Mouse (Mus musculus) heart, embryonic 13.5 days (tissue): ENCODE measurements around the gene Ash1l. TPM values are rescaled to one million over a fixed set of nuclear protein-coding genes. Genes with fewer than 3 reads are reported as not detected.
A peak's percentile ranks its signal among the peaks of the same experiment; 100 is the strongest.
"Not testable (repeated sequence)": the region's sequence is repeated elsewhere in the genome, so short reads cannot be mapped to it uniquely, and the experiment has no call there.

ENCODE experiments used
- ATAC-seq: fragments of 200-750 bp; cut with Nextera tagmentation; 2 replicates; pipeline ENCODE4 v1.8.0; 2017; ENCODE audit warnings: moderate TSS enrichment; ENCODE audit not compliant: insufficient number of reproducible peaks, low FRiP score, low TSS enrichment; ENCODE audit errors: extremely low read depth
- H3K27ac ChIP-seq: fragments of 300-500 bp; sonication (generic); replicated peaks from 2 replicates; pipeline ENCODE4 v1.5.1; 2015; ENCODE audit warnings: moderate library complexity, mild to moderate bottlenecking, inconsistent platforms
- H3K27me3 ChIP-seq: fragments of 300-500 bp; sonication (generic); replicated peaks from 2 replicates; pipeline ENCODE4 v1.6.1; 2015; ENCODE audit warnings: mild to moderate bottlenecking, inconsistent platforms
- H3K36me3 ChIP-seq: fragments of 300-500 bp; sonication (generic); 2 replicates; pipeline ENCODE4 v1.6.1; 2015; ENCODE audit warnings: mild to moderate bottlenecking, inconsistent platforms
- H3K4me1 ChIP-seq: fragments of 300-500 bp; sonication (generic); 2 replicates; pipeline ENCODE4 v1.6.1; 2015; ENCODE audit warnings: inconsistent platforms
- H3K4me2 ChIP-seq: fragments of 300-500 bp; sonication (generic); 2 replicates; pipeline ENCODE4 v1.6.1; 2015; ENCODE audit warnings: inconsistent platforms, mild to moderate bottlenecking, moderate library complexity
- H3K4me3 ChIP-seq: fragments of 300-500 bp; sonication (generic); 2 replicates; pipeline ENCODE4 v1.5.1; 2015; ENCODE audit warnings: moderate library complexity, mild to moderate bottlenecking, inconsistent platforms
- H3K9ac ChIP-seq: fragments of 300-500 bp; sonication (generic); 2 replicates; pipeline ENCODE4 v1.6.1; 2015; ENCODE audit warnings: inconsistent platforms, mild to moderate bottlenecking, moderate library complexity
- H3K9me3 ChIP-seq: fragments of 300-500 bp; sonication (generic); 2 replicates; pipeline ENCODE4 v1.6.1; 2016; ENCODE audit warnings: inconsistent platforms
- WGBS: fragments of 180-500 bp; shearing (Covaris S2); methylation state at CpG from one replicate; pipeline ENCODE4 v1.1.7; 2015; ENCODE audit warnings: mixed read lengths; 5-methylcytosine and 5-hydroxymethylcytosine counted together
- polyA plus RNA-seq: library from polyadenylated mRNA; unstranded; fragments of >200 nt; fragmentation: Nextera tagmentation; extraction: Ambion mirVana; gene quantifications from 2 replicates; pipeline ENCODE4 v1.2.1, GENCODE M21; 2015

Ash1l gene
- polyA plus RNA-seq, 1 experiment from 2014 or later, result 12.4 TPM

GRCm38 (mm10) chr3:89077383-89077782 is 127.0 kb downstream of the Ash1l start:
- Histone ChIP-seq H3K36me3 (peaks cover 92% of the 10 kb centered on the region), H3K27ac (no peak overlapping the region)
- WGBS, result 87% methylated on average over 9 of the region's 9 CpGs

GRCm38 (mm10) chr3:89082287-89082686 is 131.9 kb downstream of the Ash1l start:
- peaks cover 63% of the 10 kb centered on the region for H3K36me3 ChIP-seq
- not testable (repeated sequence) for H3K4me2 ChIP-seq, H3K9ac ChIP-seq, H3K4me3 ChIP-seq, ATAC-seq, H3K27me3 ChIP-seq, H3K27ac ChIP-seq, H3K9me3 ChIP-seq
- H3K4me1 ChIP-seq, result peaks cover 11% of the 10 kb centered on the region

More at GRCm38 (mm10) chr3:89077383-89077782, 127.0 kb downstream of the Ash1l start:
- no peak for ATAC-seq
- no peak overlapping the region for H3K4me3 ChIP-seq
- H3K9me3 ChIP-seq, result no peaks in the 10 kb centered on the region
- H3K27me3 ChIP-seq, result no peaks in the 10 kb centered on the region
- no peak overlapping the region for H3K4me2 ChIP-seq
- no peak overlapping the region for H3K9ac ChIP-seq
- H3K4me1 ChIP-seq, result no peaks in the 10 kb centered on the region

GRCm38 (mm10) chr3:89084133-89084532 is 133.7 kb downstream of the Ash1l start:
- Histone ChIP-seq H3K4me2 (no peak overlapping the region), H3K9me3 (no peaks in the 10 kb centered on the region), H3K9ac (no peak overlapping the region), H3K27me3 (peaks cover 10% of the 10 kb centered on the region), H3K4me3 (no peak overlapping the region), H3K27ac (no peak overlapping the region), H3K36me3 (peaks cover 46% of the 10 kb centered on the region), H3K4me1 (peaks cover 28% of the 10 kb centered on the region)
- no peak for ATAC-seq
- 76% methylated on average over 2 of the region's 2 CpGs for WGBS

GRCm38 (mm10) chr3:89084654-89085190 is 134.3 kb downstream of the Ash1l start:
- no peak for ATAC-seq
- H3K36me3 ChIP-seq, result peaks cover 40% of the 10 kb centered on the region
- H3K27ac ChIP-seq, result no peak overlapping the region
- no peak overlapping the region for H3K9ac ChIP-seq
- H3K4me3 ChIP-seq, result no peak overlapping the region
- H3K9me3 ChIP-seq, result no peaks in the 10 kb centered on the region
- peaks cover 32% of the 10 kb centered on the region for H3K4me1 ChIP-seq
- 78% methylated on average over 12 of the region's 12 CpGs for WGBS
- H3K27me3 ChIP-seq, result peaks cover 11% of the 10 kb centered on the region
- no peak overlapping the region for H3K4me2 ChIP-seq

GRCm38 (mm10) chr3:89087338-89088110 is 137.1 kb downstream of the Ash1l start:
- H3K27ac ChIP-seq, result no peak overlapping the region
- H3K9me3 ChIP-seq, result no peaks in the 10 kb centered on the region
- H3K4me2 ChIP-seq, result peak overlapping the region; percentile 61
- WGBS, result 23% methylated on average over 21 of the region's 21 CpGs
- peaks cover 19% of the 10 kb centered on the region for H3K36me3 ChIP-seq
- no peak for ATAC-seq
- peak overlapping the region; percentile 61; the same call in 1 of the 2 replicates for H3K9ac ChIP-seq
- H3K27me3 ChIP-seq, result peaks cover 27% of the 10 kb centered on the region
- H3K4me1 ChIP-seq, result peaks cover 48% of the 10 kb centered on the region
- H3K4me3 ChIP-seq, result peak overlapping the region; percentile 32

GRCm38 (mm10) chr3:89088974-89089373 is 138.6 kb downstream of the Ash1l start:
- H3K9ac ChIP-seq, result peak overlapping the region; percentile 86
- WGBS, result 48% methylated on average over 14 of the region's 14 CpGs
- H3K9me3 ChIP-seq, result no peaks in the 10 kb centered on the region
- peaks cover 41% of the 10 kb centered on the region for H3K27me3 ChIP-seq
- no peak overlapping the region for H3K27ac ChIP-seq
- peaks cover 55% of the 10 kb centered on the region for H3K4me1 ChIP-seq
- H3K4me2 ChIP-seq, result peak overlapping the region; percentile 100
- peak overlapping the region; percentile 73 for H3K4me3 ChIP-seq
- peaks cover 17% of the 10 kb centered on the region for H3K36me3 ChIP-seq
- ATAC-seq, result no peak

- Histone ChIP-seq H3K4me2 (peak overlapping the region; percentile 100), H3K4me3 (peak overlapping the region; percentile 73), H3K36me3 (peaks cover 21% of the 10 kb centered on the region), H3K27me3 (peaks cover 45% of the 10 kb centered on the region), H3K4me1 (peaks cover 49% of the 10 kb centered on the region), H3K9ac (peak overlapping the region; percentile 86), H3K9me3 (no peaks in the 10 kb centered on the region), H3K27ac (peak overlapping the region; percentile 73)
- WGBS, result under 1% methylated on average over 39 of the region's 40 CpGs
- ATAC-seq, result peak; percentile 76
These were observed 139.6 kb downstream of the Ash1l start for GRCm38 (mm10) chr3:89089882-89090591.

- Histone ChIP-seq H3K4me1 (peaks cover 49% of the 10 kb centered on the region), H3K9me3 (no peaks in the 10 kb centered on the region), H3K4me3 (peak overlapping the region; percentile 73), H3K27me3 (peaks cover 45% of the 10 kb centered on the region), H3K36me3 (peaks cover 26% of the 10 kb centered on the region), H3K27ac (peak overlapping the region; percentile 73), H3K4me2 (peak overlapping the region; percentile 100), H3K9ac (peak overlapping the region; percentile 86)
- under 1% methylated on average over 72 of the region's 74 CpGs for WGBS
- peak; percentile 43 for ATAC-seq
These were observed 140.6 kb downstream of the Ash1l start for GRCm38 (mm10) chr3:89090694-89091655.

GRCm38 (mm10) chr3:89091811-89092508 is 141.5 kb downstream of the Ash1l start:
- no peaks in the 10 kb centered on the region for H3K9me3 ChIP-seq
- peaks cover 49% of the 10 kb centered on the region for H3K4me1 ChIP-seq
- H3K36me3 ChIP-seq, result peaks cover 32% of the 10 kb centered on the region
- no peak overlapping the region for H3K27ac ChIP-seq
- WGBS, result 15% methylated on average over 20 of the region's 20 CpGs
- peak overlapping the region; percentile 86 for H3K9ac ChIP-seq
- no peak for ATAC-seq
- H3K4me3 ChIP-seq, result peak overlapping the region; percentile 73
- peaks cover 45% of the 10 kb centered on the region for H3K27me3 ChIP-seq
- H3K4me2 ChIP-seq, result peak overlapping the region; percentile 100

- Histone ChIP-seq H3K4me1 (peaks cover 43% of the 10 kb centered on the region), H3K4me3 (peak overlapping the region; percentile 73), H3K4me2 (peak overlapping the region; percentile 100), H3K9me3 (no peaks in the 10 kb centered on the region), H3K9ac (peak overlapping the region; percentile 86), H3K36me3 (peaks cover 38% of the 10 kb centered on the region), H3K27me3 (peaks cover 45% of the 10 kb centered on the region), H3K27ac (no peak overlapping the region)
- no peak for ATAC-seq
- WGBS, result 22% methylated on average over 11 of the region's 11 CpGs
These were observed 142.2 kb downstream of the Ash1l start for GRCm38 (mm10) chr3:89092509-89093090.
